Mouse (Mus musculus): ENCODE data around the gene Wif1.

Gene Wif1

DNA sequence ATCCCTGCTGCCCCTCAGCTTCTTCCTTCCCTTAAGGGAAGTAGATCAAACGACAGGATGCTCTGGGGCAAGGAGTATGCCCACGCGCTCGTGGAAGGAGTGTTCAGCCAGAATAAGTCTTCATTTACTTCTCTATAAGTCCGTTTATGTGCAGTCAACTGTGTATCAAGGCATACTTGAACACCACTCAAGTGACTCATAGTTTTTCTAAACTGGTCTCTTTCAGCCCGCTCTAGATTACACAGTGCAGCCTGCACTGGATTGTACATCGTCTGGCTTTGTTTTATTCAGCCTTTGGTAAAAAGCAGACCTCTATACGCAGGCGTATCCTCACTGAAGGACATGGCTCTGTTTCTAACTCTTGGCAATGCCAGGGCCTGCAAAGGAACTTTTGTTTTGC is 46.7 kb downstream of the Wif1 start:
- no peak for DNase-seq

DNA sequence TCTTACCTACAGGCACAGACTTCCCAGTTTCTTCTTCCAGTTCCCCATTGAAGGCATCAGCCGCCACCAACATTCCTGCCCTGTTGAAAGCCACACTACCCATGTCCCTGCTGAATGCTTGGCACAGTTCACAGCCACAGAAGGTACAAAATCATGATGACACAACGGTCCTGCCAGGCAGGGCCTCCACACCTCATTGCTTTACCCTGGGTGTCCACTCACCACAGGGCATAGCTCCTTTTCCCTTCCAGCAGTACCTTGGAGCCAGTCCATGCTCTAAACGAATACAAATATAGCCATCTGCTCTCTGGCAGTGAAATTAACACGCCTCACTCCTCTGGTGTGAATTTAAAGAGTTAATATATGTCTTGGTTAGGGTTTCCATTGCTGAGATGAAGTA is 49.1 kb downstream of the Wif1 start:
- DNase-seq, result no peak

DNA sequence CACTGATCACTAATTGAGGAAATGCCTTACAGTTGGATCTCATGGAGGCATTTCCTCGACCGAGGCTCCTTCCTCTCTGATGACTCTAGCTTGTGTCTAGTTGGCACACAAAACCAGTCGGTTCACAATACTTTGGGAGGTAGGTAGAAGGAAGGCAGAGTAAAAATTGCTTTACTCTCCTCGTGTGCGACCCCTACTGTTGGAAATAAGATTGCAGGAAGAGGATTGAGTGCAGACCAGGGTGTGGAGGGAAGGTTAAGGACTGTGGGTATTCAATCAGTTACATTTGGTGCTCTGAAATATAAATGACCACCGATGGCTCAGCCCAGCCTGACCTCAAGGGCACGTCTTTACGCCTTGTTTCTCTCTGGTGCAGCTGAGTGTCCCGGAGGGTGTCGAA is 49.8 kb downstream of the Wif1 start:
- no peak for DNase-seq

DNA sequence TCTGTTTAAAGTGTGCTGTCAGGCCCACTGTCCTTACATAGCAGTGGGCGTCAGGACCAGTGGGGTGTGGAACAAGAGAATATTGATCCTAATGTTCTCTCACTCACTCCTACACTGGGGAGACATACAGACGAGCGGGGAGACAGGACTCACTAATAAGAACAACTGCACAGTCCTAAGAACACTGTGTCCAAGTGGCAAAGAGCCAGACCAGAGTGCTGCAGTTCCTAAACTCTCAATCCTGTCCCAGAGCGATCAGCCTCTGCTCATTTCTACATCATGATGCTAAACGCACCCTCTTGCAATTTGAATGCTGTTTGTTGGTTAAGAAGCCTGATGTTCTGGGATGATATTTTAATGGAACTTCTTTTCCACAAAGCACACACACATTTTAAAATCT is 54.9 kb downstream of the Wif1 start:
- no peak for DNase-seq

DNA sequence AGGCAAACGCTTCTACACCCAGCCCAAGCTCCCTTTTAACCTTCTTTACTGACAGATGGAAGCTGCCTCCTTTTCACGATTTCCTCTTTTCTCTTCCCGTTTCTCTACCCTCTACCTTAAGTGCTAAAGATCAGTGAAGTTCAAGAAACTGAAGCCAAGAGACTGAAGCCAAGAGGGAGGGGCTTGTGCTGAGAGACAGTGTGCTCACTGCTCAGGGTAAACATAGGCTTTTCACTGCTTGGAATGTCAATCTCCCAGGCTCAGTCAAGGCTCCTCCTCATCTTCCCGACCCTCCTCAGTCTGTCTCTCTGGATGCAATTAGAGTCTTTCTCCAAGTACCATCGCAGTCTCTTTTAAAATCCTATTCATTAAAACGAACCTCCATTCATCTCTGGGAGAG is 55.6 kb downstream of the Wif1 start:
- no peak for DNase-seq

DNA sequence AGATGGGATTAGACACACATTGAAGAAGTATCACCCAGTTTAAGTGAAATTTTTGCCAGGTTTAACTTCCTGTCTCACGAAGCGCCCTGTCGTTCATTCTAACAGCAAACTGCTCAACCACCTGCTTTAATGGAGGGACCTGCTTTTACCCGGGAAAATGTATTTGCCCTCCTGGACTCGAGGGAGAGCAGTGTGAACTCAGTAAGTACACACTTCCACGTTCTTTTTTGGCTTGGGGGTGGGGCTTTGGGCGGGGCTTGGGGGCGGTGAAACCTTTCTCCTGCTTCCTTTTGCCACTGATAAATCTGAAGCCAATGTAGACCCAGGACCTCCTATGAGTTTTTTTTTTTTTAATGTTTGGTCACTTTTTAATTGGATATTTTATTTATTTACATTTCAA is 56.2 kb downstream of the Wif1 start:
- no peak for DNase-seq

DNA sequence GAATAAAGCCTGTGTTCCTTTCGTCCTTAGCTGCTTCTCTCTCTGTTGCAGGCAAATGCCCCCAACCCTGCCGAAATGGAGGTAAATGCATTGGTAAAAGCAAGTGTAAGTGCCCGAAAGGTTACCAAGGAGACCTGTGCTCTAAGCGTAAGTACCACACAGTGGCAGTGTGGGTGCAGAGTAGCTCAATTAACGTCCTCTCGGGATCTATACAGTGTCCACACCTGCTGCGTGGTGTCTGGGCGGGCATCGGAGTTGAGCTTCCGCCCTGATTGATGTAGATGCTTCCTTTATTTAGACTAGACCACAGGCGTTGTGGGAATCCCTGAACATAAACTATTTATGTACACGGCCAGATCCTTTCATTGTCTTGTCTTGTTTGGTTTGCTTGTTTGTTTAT is 62.2 kb downstream of the Wif1 start:
- no peak for DNase-seq

DNA sequence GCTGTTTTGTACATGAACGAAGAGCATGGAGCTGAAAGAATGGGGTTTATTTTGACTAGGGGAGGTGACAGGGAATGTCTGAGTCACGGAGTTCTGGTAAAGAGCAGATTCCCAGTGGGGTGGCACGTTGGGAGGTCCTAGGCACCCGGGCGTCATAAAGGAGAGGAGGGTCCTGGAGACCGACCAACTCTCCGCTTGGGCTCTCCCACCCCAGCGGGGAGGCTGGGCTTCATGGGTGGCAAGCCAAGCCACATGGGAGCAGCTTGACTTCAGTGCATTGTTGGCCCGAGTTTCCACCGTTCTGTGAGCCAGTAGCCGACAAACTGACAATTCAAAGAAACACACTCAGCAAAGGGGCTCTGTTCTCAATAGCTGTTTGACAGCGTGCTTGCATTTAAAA is 64.5 kb downstream of the Wif1 start:
- no peak for DNase-seq

DNA sequence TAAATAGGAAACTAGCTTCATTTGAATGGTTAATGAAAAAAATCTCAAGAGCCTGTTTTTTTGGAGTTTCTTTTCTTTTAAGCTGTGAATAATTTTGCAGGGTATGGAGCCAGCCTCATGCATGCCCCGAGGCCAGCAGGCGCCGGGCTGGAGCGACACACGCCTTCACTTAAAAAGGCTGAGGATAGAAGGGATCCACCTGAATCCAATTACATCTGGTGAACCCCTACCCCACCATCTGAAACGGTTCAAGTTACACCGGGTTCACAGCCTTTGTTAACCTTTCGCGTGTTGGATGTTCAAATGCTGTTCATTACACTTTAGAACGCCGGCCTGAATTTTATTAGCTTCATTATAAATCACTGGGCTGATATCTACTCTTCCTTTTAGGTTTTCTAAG is 65.9 kb downstream of the Wif1 start:
- no peak for DNase-seq

DNA sequence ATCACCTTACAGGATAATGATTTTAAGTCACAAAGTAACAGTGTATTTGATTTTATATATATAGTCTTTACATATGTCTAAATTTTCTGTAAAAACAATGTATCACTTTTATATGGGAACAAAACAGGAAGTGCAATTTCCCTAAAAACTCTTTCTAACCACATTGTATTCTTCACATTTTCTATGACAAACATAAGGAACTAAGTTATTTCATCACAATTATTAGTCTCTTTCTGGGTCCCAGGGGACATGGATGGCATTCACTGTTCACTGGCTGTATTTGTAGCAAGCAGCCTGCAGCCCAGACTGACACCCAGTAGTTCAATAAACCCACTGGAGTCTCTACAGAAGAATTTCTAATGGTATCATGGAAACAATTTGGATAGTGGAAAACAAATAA is 82.4 kb downstream of the Wif1 start:
- DNase-seq, result no peak

DNA sequence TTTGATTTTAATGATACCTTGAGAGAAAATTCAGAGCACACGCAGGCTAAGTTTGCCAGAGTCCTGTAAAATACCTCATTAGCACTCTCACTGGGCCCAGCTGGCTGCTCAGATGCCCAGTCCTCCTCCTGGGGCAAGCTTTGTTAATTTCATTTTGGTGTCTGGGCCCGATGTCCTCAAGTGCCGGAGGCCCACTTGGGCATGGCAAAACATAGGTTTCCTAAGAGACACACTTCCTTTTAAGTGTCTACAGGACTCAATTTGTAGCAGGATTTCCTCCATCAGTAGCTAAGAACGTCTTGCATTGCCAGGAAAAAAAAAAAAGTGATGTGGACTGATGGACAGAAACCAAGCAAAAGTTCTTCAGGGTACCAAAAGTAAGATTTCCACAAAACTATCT is 82.9 kb downstream of the Wif1 start:
- DNase-seq, result no peak

DNA sequence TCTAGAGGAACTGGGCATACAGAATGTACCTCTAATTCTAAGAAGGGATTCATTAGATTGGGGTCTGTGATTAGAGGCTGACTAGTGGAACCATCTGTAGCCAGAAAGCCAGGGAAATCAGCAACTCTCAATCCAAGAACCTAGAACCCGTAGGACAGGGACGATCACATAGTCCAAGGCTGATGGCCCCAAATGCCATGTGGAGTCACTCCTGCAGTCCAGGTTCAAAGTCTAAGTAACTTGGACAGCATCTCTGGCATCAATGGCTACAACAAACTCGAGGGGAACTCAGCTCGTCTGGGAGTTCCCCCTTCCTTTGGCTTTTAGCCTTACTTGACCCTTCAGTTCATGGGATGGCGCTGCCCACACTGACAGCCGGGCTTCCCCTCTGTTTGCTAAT is 87.0 kb downstream of the Wif1 start:
- no peak for DNase-seq

DNA sequence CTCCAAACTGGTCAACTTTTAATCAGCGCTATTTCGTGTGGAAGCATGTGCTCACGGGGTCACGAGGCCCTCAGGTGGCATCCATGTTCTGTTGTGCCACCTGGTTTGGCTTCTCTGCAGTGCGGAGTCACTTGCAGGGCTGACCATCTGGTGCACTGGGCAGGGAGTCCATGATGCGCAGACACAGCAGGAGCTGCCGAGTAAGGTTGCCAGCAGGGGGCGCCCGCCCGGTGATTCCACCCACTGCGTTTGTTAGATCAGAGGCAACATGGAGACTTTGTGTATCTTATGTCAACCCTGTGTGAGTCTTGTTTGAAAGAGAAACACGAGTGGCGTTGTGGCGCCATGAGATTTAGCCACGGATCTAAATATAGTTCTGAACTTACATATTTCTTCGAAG is 90.7 kb downstream of the Wif1 start:
- DNase-seq, result peak; percentile 8 to 30

DNA sequence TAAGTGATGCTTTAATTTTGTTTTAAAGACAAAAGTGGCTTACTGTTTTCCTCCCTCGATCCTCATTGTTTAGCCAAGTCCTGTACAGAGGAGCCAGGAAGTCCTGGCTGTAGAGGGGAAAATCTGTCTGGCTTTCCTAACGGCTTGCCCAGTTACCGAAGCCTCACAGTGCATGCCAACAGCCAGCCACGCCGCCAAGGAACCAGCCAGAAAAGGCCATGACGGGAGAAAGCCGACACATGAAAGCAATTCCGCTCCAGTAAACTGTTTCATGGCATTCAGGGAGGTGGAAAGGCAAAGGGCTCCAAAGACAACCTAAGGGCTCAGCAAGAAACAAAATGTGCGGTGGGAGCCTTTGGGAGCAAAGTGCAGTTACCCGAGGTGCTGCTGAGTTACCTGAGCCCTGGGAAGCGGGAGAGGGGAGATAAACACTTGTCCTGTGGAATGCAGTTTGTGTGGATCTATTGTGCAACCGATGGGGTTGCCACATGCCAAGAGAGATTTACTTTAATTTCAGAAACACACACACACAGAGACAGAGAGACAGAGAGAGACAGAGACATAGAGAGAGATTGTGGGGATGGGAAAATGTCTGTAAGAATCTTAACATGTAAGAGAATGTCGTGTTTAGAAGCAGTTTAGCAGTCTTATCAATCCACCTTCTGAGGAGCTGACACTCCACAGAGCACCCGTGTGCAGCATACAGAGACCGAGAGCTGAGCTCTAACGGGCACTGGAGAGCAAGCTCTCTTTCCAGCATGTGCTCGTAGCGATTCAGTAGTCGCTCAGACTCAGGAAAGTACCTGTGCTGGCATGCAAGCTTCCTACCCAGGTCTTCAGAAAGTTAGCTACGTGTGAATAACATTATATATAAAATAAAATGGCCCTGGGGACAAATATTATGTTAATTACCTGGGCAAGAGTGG is 95.5 kb downstream of the Wif1 start:
- DNase-seq, result peak in 1 of 2 experiments; percentile 4

All from cerebellum, adult 18-20 months (tissue).